Mouse (Mus musculus) spleen, postnatal 36 days (tissue): ENCODE results near the gene Tmem60.

Experiments used
- DNase-seq, 2 experiments: peaks; one replicate each; pipeline ENCODE4 v3.0.0; 2022; ENCODE audit warnings: low spot score in 2 of 2, mixed read lengths in 1 of 2

The Tmem60 gene

GRCm38 (mm10) chr5:20881915-20882800 lies at the start of gene Tmem60, which contains the start of gene Phtf2:
Tmem60 (plus strand) TSS chr5:20882191.
Phtf2 (minus strand) TSS chr5:20882124.
- DNase-seq = peak; percentile 99

- DNase-seq = no peak
Observed at GRCm38 (mm10) chr5:20834399-20834798, 47.6 kb upstream of the Tmem60 start.

DNA sequence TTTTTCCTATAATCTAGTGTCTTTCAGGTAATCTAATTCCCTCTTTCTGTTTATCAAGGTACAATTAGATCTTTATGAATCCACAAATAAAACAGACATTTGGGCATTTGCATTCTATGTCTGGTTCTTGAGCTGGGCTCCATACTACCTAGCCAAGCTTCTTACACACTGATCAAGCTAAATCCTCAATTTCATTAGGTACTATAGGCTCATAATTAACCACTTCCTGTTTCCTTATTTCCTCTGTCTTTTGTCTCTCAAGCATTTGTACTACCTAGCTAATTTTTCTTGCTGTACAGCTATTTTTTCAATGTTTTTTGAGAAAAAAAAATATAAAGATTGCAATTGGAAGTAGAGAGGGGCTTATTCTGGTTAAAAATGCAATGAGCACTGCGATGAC lies 44.9 kb upstream of the Tmem60 start:
- no peak for DNase-seq

DNA sequence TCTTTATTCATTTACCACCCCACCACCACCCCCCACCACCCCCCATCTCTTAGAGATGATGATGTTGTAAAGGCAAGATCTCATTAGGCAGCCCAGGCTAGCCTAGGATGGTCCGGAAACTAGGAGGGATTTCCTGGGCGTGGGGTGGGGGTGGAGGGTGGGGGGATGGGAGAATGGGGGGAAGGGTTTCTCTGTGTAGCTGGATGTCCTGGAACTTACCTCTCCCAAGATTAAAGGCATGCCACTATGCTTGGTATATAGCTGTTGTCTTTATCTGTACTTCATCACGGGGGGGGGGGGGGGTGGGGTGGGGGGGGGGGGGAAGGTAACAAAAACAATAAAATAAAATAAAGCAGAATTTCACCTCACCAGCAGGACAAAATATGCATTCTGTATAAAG lies 38.6 kb upstream of the Tmem60 start:
- no peak for DNase-seq

- DNase-seq = no peak
Observed at GRCm38 (mm10) chr5:20843816-20844215, 38.2 kb upstream of the Tmem60 start.

GRCm38 (mm10) chr5:20847010-20847409 lies 35.0 kb upstream of the Tmem60 start:
- no peak for DNase-seq

DNA sequence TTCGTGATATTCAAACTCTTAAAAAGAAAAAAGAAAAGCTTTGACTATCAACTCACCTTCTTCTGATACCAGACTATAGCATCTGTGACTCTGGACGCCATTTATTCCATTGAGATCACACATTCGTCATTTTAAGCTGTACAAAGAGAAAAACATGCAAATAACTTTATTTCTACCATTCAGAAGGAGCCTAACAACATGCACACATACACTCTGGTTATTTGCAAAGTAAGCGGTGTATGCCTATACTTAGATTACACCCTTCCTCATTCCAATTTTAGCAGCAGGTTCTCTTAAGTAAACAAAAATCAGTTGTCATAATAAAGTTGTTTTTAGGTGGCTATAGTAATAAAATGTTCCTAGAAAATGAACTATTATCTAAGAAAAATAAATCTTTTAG lies 26.9 kb upstream of the Tmem60 start:
- DNase-seq = peak in 1 of 2 experiments; percentile 19

GRCm38 (mm10) chr5:20858404-20858803 lies 23.6 kb upstream of the Tmem60 start:
- DNase-seq = no peak

DNA sequence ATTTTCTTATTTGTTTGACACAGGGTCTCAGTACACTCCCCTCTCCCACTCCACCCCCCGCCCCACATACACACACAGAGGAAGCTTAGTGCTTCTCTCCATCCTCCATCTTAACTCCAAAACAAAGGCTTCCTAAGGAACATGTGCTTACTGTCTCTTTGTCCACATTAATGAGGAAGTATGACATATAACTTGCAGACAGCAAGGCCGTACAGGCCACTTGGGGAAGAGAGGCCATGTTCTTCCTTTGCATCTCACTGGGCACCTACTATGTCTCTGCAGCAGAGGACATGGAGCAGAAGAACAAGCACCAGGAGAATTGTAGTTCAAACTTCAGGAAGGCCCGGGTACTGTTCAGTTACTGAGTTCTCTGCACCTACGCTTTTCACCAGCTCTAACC lies 21.4 kb upstream of the Tmem60 start:
- no peak for DNase-seq

DNA sequence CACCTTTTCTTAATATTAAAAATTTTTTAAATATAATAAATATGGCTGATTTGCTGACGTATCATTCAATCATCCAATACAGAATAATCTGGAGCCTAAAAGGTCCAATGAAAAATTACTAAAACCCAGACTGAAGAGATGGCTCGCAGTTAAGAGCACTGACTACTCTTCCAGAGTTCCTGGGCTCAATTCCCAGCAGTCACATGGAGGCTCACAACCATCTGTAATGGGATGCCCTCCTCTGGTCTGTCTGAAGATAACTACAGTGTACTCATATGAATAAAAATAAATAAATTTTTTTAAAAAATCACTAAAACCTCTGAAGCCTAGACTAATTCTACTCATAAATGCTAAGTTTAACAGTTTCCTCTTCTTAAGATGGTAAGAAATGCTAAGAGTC lies 20.1 kb upstream of the Tmem60 start:
- no peak for DNase-seq

- peak; percentile 62 to 64 for DNase-seq
Observed at GRCm38 (mm10) chr5:20864216-20864969, 17.6 kb upstream of the Tmem60 start.

GRCm38 (mm10) chr5:20865193-20865755 lies 16.7 kb upstream of the Tmem60 start:
- no peak for DNase-seq

DNA sequence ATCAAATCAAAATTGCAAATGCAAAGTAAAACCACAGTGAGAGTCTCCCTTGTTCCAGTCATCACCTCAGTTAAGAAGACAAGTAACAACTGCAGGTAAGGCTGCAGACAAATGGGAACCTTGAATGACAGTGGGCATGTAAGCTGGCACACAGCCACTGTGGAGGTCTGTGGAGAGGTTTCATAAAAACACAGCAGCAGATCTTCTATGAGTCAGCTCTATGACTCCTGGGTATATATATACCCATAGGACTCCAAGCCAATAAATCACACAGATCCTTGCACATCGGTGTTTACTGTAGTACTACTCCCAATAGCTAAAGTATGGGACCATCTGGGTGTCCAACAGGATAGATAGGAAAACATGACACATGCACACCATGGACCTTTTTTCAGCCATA lies 8.8 kb upstream of the Tmem60 start:
- DNase-seq = no peak

- DNase-seq = no peak
Observed at GRCm38 (mm10) chr5:20876934-20877426, 5.0 kb upstream of the Tmem60 start.

GRCm38 (mm10) chr5:20880386-20880785 lies 1.6 kb upstream of the Tmem60 start:
- DNase-seq = no peak

GRCm38 (mm10) chr5:20880797-20881775 lies 905 bp upstream of the Tmem60 start:
- peak; percentile 48 to 57 for DNase-seq

DNA sequence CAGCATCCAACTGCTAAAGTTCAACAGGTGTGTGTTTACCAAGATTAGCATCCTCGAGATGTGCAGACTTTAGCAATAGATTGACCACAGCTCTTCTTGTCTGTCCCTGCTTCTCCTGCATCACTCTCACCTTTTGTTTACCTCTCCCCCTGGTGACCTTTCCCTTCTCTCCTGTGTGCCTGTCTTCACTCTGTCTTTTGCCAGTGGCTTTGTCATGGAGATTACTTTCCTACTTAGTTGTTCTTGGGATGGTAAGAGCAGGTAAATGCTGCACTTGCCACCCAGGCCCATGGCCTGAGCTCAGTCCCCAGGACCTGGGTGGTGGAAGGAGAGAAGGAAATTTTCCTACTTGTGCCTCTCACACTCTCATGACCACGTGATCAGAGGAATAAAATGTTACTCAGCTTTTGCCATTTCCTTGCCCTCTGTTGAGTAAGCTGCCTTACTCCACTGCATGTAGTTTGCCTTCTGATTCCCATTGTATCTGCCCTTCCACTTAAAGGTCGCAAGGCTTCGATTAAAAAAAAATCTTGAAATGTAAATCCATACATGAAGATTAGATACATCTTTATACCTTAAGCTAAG lies 2.1 kb downstream of the Tmem60 start:
- no peak for DNase-seq

GRCm38 (mm10) chr5:20897446-20898167 lies 15.6 kb downstream of the Tmem60 start:
- no peak for DNase-seq

- no peak for DNase-seq
Observed at GRCm38 (mm10) chr5:20904647-20905046, 22.7 kb downstream of the Tmem60 start.

DNA sequence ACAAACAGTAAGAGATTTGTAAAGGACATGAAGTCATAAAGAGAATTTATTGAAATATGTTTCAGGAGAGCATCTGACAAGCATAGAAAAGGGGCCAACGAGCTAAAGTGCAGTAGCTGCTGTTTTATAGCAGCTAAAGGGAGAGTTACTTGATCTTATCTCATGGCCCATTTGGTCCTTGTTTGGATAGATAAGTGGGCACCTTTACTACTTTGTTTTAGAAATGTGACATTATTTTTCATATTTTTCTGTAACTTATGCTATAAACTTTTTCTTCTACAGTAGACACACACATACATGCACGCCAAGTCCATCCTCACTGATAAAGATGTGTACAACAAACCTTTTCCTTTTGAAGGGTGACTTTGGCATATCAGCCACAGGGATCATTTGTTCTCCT lies 23.4 kb downstream of the Tmem60 start:
- DNase-seq = no peak
